Mouse (Mus musculus) MEL (cell line): Measurements from ENCODE around the gene Rmnd5b. TPM values are rescaled to one million over a fixed set of nuclear protein-coding genes. Genes with fewer than 3 reads are reported as not detected.
"Not testable (repeated sequence)": the region's sequence is repeated elsewhere in the genome, so short reads cannot be mapped to it uniquely, and the experiment has no call there.

Experiments
- DNase-seq: peaks from one replicate; pipeline ENCODE4 v3.0.0; 2011; ENCODE audit warnings: low read depth, low spot score
- H3K27ac ChIP-seq: 2 replicates; pipeline ENCODE4 v1.5.1; 2012; ENCODE audit warnings: low read depth, mild to moderate bottlenecking, control low read depth, low read length, moderate library complexity; ENCODE audit not compliant: control insufficient read depth
- H3K27me3 ChIP-seq, 2 experiments: fragments of 150-350 bp in 1 of 2; sonication (generic) in 1 of 2; 2 replicates each; pipeline ENCODE4 v1.6.1; 2012; ENCODE audit warnings: low read length in 2 of 2, mild to moderate bottlenecking in 2 of 2, improper control_type of control experiment in 1 of 2, moderate library complexity in 1 of 2; ENCODE audit not compliant: insufficient read depth in 2 of 2, control insufficient read depth in 1 of 2
- H3K36me3 ChIP-seq, 2 experiments: 2 replicates each; pipeline ENCODE4 v1.6.1; 2012 to 2014; ENCODE audit warnings: low read length in 2 of 2, improper control_type of control experiment in 1 of 2, inconsistent platforms in 1 of 2, mild to moderate bottlenecking in 1 of 2; ENCODE audit not compliant: insufficient read depth in 2 of 2, control insufficient read depth in 1 of 2
- H3K4me1 ChIP-seq, 2 experiments: fragments of 150-350 bp in 1 of 2; sonication (generic) in 1 of 2; 2 replicates each; pipeline ENCODE4 v1.6.1; 2012; ENCODE audit warnings: low read length in 2 of 2, improper control_type of control experiment in 1 of 2, mild to moderate bottlenecking in 1 of 2; ENCODE audit not compliant: insufficient read depth in 2 of 2, control insufficient read depth in 1 of 2
- H3K4me3 ChIP-seq, 2 experiments: fragments of 150-350 bp in 1 of 2; sonication (generic) in 1 of 2; 2 replicates each; pipeline ENCODE4 v1.5.1; 2012; ENCODE audit warnings: low read depth in 2 of 2, low read length in 2 of 2, mild to moderate bottlenecking in 2 of 2, moderate library complexity in 2 of 2, control low read depth in 1 of 2, improper control_type of control experiment in 1 of 2; ENCODE audit not compliant: control insufficient read depth in 1 of 2, insufficient read depth in 1 of 2
- H3K79me2 ChIP-seq: 2 replicates; pipeline ENCODE4 v1.6.1; 2012; ENCODE audit warnings: mild to moderate bottlenecking, low read length, moderate library complexity; ENCODE audit not compliant: control insufficient read depth, poor library complexity, insufficient read depth
- H3K9ac ChIP-seq: 2 replicates; pipeline ENCODE4 v1.6.1; 2012; ENCODE audit warnings: low read depth, mild to moderate bottlenecking, control low read depth, low read length, moderate library complexity; ENCODE audit not compliant: control insufficient read depth, poor library complexity, severe bottlenecking
- H3K9me3 ChIP-seq: fragments of 150-350 bp; sonication (generic); replicated peaks from 2 replicates; pipeline ENCODE4 v1.6.1; 2012; ENCODE audit warnings: mild to moderate bottlenecking, low read length, improper control_type of control experiment, moderate library complexity; ENCODE audit not compliant: insufficient read depth
- CHD1 ChIP-seq: IDR thresholded peaks from 2 replicates; pipeline ENCODE4 v1.6.1; 2012; ENCODE audit warnings: low read depth, mild to moderate bottlenecking, inconsistent platforms, low read length, improper control_type of control experiment
- CHD2 ChIP-seq: IDR thresholded peaks from 2 replicates; pipeline ENCODE4 v1.6.1; 2011; ENCODE audit warnings: low read length, improper control_type of control experiment
- CTCF ChIP-seq, 3 experiments: IDR thresholded peaks in 2 of 3; conservative IDR thresholded peaks in 1 of 3; 2 replicates each; pipeline ENCODE4 v1.5.1; 2011 to 2012; ENCODE audit warnings: low read length in 3 of 3, low read depth in 2 of 3, mild to moderate bottlenecking in 2 of 3, improper control_type of control experiment in 1 of 3, inconsistent platforms in 1 of 3, mixed read lengths in 1 of 3, moderate library complexity in 1 of 3; ENCODE audit not compliant: control insufficient read depth in 1 of 3, insufficient read depth in 1 of 3, poor library complexity in 1 of 3, severe bottlenecking in 1 of 3
- E2F4 ChIP-seq: IDR thresholded peaks from 2 replicates; pipeline ENCODE4 v1.6.1; 2011; ENCODE audit warnings: low read depth, low read length, improper control_type of control experiment, borderline replicate concordance
- ELF1 ChIP-seq: IDR thresholded peaks from 2 replicates; pipeline ENCODE4 v1.6.1; 2014; ENCODE audit warnings: low read depth, mild to moderate bottlenecking, inconsistent platforms, low read length, improper control_type of control experiment, moderate library complexity
- ETS1 ChIP-seq: IDR thresholded peaks from 2 replicates; pipeline ENCODE4 v1.6.1; 2012; ENCODE audit warnings: low read depth, mild to moderate bottlenecking, inconsistent platforms, low read length, improper control_type of control experiment, moderate library complexity
- GABPA ChIP-seq: IDR thresholded peaks from 2 replicates; pipeline ENCODE4 v1.6.1; 2012; ENCODE audit warnings: low read depth, mild to moderate bottlenecking, inconsistent platforms, low read length, improper control_type of control experiment, moderate library complexity
- HCFC1 ChIP-seq: IDR thresholded peaks from 2 replicates; pipeline ENCODE4 v1.6.1; 2012; ENCODE audit warnings: low read depth, mild to moderate bottlenecking, inconsistent platforms, low read length, improper control_type of control experiment, moderate library complexity
- JUND ChIP-seq: IDR thresholded peaks from 2 replicates; pipeline ENCODE4 v1.6.1; 2011; ENCODE audit warnings: low read depth, mild to moderate bottlenecking, improper control_type of control experiment, low read length
- KAT2A ChIP-seq: conservative IDR thresholded peaks from 2 replicates; pipeline ENCODE4 v1.6.1; 2012; ENCODE audit warnings: low read depth, low read length, improper control_type of control experiment, inconsistent platforms
- MAFK ChIP-seq: IDR thresholded peaks from 2 replicates; pipeline ENCODE4 v1.6.1; 2011; ENCODE audit warnings: low read depth, mild to moderate bottlenecking, low read length, improper control_type of control experiment, borderline replicate concordance
- MAX ChIP-seq: IDR thresholded peaks from 2 replicates; pipeline ENCODE4 v1.6.1; 2011; ENCODE audit warnings: low read length, improper control_type of control experiment
- MAZ ChIP-seq: IDR thresholded peaks from 2 replicates; pipeline ENCODE4 v1.6.1; 2012; ENCODE audit warnings: low read depth, mild to moderate bottlenecking, inconsistent platforms, low read length, improper control_type of control experiment
- MEF2A ChIP-seq: IDR thresholded peaks from 2 replicates; pipeline ENCODE4 v1.6.1; 2014; ENCODE audit warnings: low read depth, mild to moderate bottlenecking, inconsistent platforms, low read length, improper control_type of control experiment; ENCODE audit not compliant: poor library complexity, insufficient replicate concordance, severe bottlenecking; ENCODE audit errors: extremely low read depth
- MXI1 ChIP-seq: IDR thresholded peaks from 2 replicates; pipeline ENCODE4 v1.6.1; 2011; ENCODE audit warnings: mild to moderate bottlenecking, low read depth, low read length, improper control_type of control experiment
- MYB ChIP-seq: IDR thresholded peaks from 2 replicates; pipeline ENCODE4 v1.6.1; 2011; ENCODE audit warnings: mild to moderate bottlenecking, low read depth, low read length, improper control_type of control experiment
- NELFE ChIP-seq: IDR thresholded peaks from 2 replicates; pipeline ENCODE4 v1.6.1; 2011; ENCODE audit warnings: low read depth, low read length, improper control_type of control experiment
- NRF1 ChIP-seq: IDR thresholded peaks from 2 replicates; pipeline ENCODE4 v1.6.1; 2014; ENCODE audit warnings: low read depth, mild to moderate bottlenecking, inconsistent platforms, low read length, improper control_type of control experiment, moderate library complexity; ENCODE audit not compliant: poor library complexity, insufficient read depth, severe bottlenecking
- POLR2A ChIP-seq, 2 experiments: IDR thresholded peaks; 2 replicates each; pipeline ENCODE4 v1.6.1; 2011 to 2012; ENCODE audit warnings: low read length in 2 of 2, mild to moderate bottlenecking in 2 of 2, control low read depth in 1 of 2, improper control_type of control experiment in 1 of 2, low read depth in 1 of 2, moderate library complexity in 1 of 2; ENCODE audit not compliant: control insufficient read depth in 1 of 2, insufficient read depth in 1 of 2, poor library complexity in 1 of 2
- POLR2AphosphoS2 ChIP-seq: IDR thresholded peaks from 2 replicates; pipeline ENCODE4 v1.6.1; 2011; ENCODE audit warnings: low read length, improper control_type of control experiment
- POLR2AphosphoS5 ChIP-seq: IDR thresholded peaks from 2 replicates; pipeline ENCODE4 v1.6.1; 2012; ENCODE audit warnings: low read depth, borderline replicate concordance, mild to moderate bottlenecking, inconsistent platforms, low read length, moderate library complexity, mixed read lengths
- RAD21 ChIP-seq: IDR thresholded peaks from 2 replicates; pipeline ENCODE4 v1.6.1; 2011; ENCODE audit warnings: mild to moderate bottlenecking, low read depth, low read length, improper control_type of control experiment
- SIN3A ChIP-seq: IDR thresholded peaks from 2 replicates; pipeline ENCODE4 v1.6.1; 2012; ENCODE audit warnings: low read length, improper control_type of control experiment, inconsistent platforms
- SMC3 ChIP-seq: IDR thresholded peaks from 2 replicates; pipeline ENCODE4 v1.6.1; 2011; ENCODE audit warnings: low read depth, low read length, improper control_type of control experiment
- TBP ChIP-seq: IDR thresholded peaks from 2 replicates; pipeline ENCODE4 v1.8.0; 2011; ENCODE audit warnings: low read depth, low read length, improper control_type of control experiment
- TCF12 ChIP-seq: IDR thresholded peaks from 2 replicates; pipeline ENCODE4 v1.6.1; 2014; ENCODE audit warnings: low read depth, mild to moderate bottlenecking, inconsistent platforms, low read length, improper control_type of control experiment, moderate library complexity
- UBTF ChIP-seq: IDR thresholded peaks from 2 replicates; pipeline ENCODE4 v1.6.1; 2012; ENCODE audit warnings: low read depth, mild to moderate bottlenecking, inconsistent platforms, low read length, improper control_type of control experiment, moderate library complexity, borderline replicate concordance; ENCODE audit not compliant: insufficient read depth
- USF2 ChIP-seq, 2 experiments: IDR thresholded peaks; 2 replicates each; pipeline ENCODE4 v1.6.1; 2011 to 2012; ENCODE audit warnings: improper control_type of control experiment in 2 of 2, low read length in 2 of 2, borderline replicate concordance in 1 of 2, inconsistent platforms in 1 of 2, low read depth in 1 of 2, mild to moderate bottlenecking in 1 of 2; ENCODE audit not compliant: insufficient read depth in 1 of 2
- ZKSCAN1 ChIP-seq: IDR thresholded peaks from 2 replicates; pipeline ENCODE4 v1.6.1; 2012; ENCODE audit warnings: low read depth, mild to moderate bottlenecking, inconsistent platforms, low read length, improper control_type of control experiment, moderate library complexity
- ZMIZ1 ChIP-seq: IDR thresholded peaks from 2 replicates; pipeline ENCODE4 v1.6.1; 2012; ENCODE audit warnings: low read depth, mild to moderate bottlenecking, inconsistent platforms, low read length, improper control_type of control experiment, moderate library complexity
- ZNF384 ChIP-seq: IDR thresholded peaks from 2 replicates; pipeline ENCODE4 v1.6.1; 2012; ENCODE audit warnings: low read depth, mild to moderate bottlenecking, inconsistent platforms, low read length, improper control_type of control experiment
- polyA plus RNA-seq, 2 experiments: library from polyadenylated mRNA; stranded (reverse) in 1 of 2; unstranded in 1 of 2; fragments of >175 nt in 1 of 2; fragments of >200 nt in 1 of 2; gene quantifications; 2 replicates each; pipeline versions ENCODE4 v1.2.1 to v1.2.4; 2012; ENCODE audit warnings: low replicate concordance in 2 of 2, low read depth in 1 of 2; ENCODE audit not compliant: insufficient read length in 2 of 2, insufficient read depth in 1 of 2, missing spikeins in 1 of 2
- total RNA-seq: library from RNA; depleted of rRNA; stranded (reverse); fragments of 300-350 nt; gene quantifications from 2 replicates; pipeline ENCODE4 v1.2.3, GENCODE M21; 2012

Rmnd5b gene
- total and polyA plus RNA-seq, 3 experiments: 52.5 to 63.0 TPM; not detected in 1

DNA sequence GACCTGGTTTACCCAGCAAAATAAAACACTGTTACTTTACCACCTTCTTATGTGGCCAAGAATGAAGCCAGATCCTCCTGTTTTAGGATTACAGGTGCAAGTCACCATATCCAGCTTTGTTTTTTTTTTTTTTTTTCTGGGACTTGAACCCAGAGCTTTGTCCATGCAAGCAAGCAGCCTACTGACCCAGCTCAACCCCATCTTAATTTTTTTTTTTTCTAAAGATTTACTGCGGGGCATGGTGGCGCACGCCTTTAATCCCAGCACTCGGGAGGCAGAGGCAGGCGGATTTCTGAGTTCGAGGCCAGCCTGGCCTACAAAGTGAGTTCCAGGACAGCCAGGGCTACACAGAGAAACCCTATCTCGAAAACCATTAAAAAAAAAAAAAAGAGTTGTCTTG, 19.6 kb downstream of the Rmnd5b start:
- peaks cover 6 to 27% of the 10 kb centered on the region in 2 experiments for H3K4me1 ChIP-seq
- peaks cover 18% of the 10 kb centered on the region for H3K79me2 ChIP-seq
- H3K36me3 ChIP-seq: peaks cover 0 to 14% of the 10 kb centered on the region in 2 experiments; a peak in 2 of 4 replicates
- not testable (repeated sequence) for H3K27me3 ChIP-seq, DNase-seq, H3K9me3 ChIP-seq
- H3K27ac ChIP-seq: peak overlapping the region; percentile 83
- TF ChIP-seq TBP (peak; percentile 81), MAFK (peak; percentile 47; the same call in 1 of the 2 replicates), ZNF384 (peak; percentile 80), MAZ (0 out of 2 replicates have a peak, but pooled peaks have one; percentile 12)
- H3K4me3 ChIP-seq: peak overlapping the region; percentile 54 to 71
- peak overlapping the region; percentile 81 for H3K9ac ChIP-seq

GRCm38 (mm10) chr11:51615601-51616000, 20.1 kb downstream of the Rmnd5b start:
- no peaks in the 10 kb centered on the region for H3K9me3 ChIP-seq
- peak overlapping the region; percentile 83 for H3K27ac ChIP-seq
- no peaks in the 10 kb centered on the region for H3K27me3 ChIP-seq
- peak; percentile 97 for DNase-seq
- peak overlapping the region; percentile 81 for H3K9ac ChIP-seq
- H3K4me3 ChIP-seq: peak overlapping the region; percentile 71 to 75
- H3K36me3 ChIP-seq: peaks cover 0 to 10% of the 10 kb centered on the region in 2 experiments; a peak in 2 of 4 replicates
- peaks cover 5 to 25% of the 10 kb centered on the region in 2 experiments for H3K4me1 ChIP-seq
- peaks cover 13% of the 10 kb centered on the region for H3K79me2 ChIP-seq
- TF ChIP-seq ZMIZ1: peak; percentile 92; the same call in 1 of the 2 replicates
- TF ChIP-seq NRF1: no peak
- TF ChIP-seq CHD1: no peak
- peak; percentile 75; the same call in 1 of the 2 replicates for TF ChIP-seq MXI1
- TF ChIP-seq CTCF (IDR thresholded peaks at IDR 0.05 in 2 of 3, conservative IDR thresholded peaks at IDR 0.05 in 1 of 3; ENCODE audit: control insufficient read depth in 1 of 3, insufficient read depth in 1 of 3, low read depth in 2 of 3, low read length in 3 of 3, poor library complexity in 1 of 3, severe bottlenecking in 1 of 3): no peak
- TF ChIP-seq RAD21: no peak
- TF ChIP-seq ETS1: peak; percentile 31; the same call in 1 of the 2 replicates
- peak; percentile 65 for TF ChIP-seq TCF12
- TF ChIP-seq MAFK: no peak
- TF ChIP-seq JUND: no peak
- no peak for TF ChIP-seq MYB
- TF ChIP-seq POLR2AphosphoS5: peak; percentile 53; the same call in 1 of the 2 replicates
- TF ChIP-seq KAT2A: no peak
- TF ChIP-seq POLR2A (IDR thresholded peaks at IDR 0.05; ENCODE audit: control insufficient read depth in 1 of 2, insufficient read depth in 1 of 2, low read depth in 1 of 2, low read length in 2 of 2, poor library complexity in 1 of 2): peak; percentile 74 to 99; a peak in 3 of 4 replicates
- TF ChIP-seq MAX: no peak
- peak; percentile 97 for TF ChIP-seq POLR2AphosphoS2
- peak; percentile 96 for TF ChIP-seq NELFE
- no peak for TF ChIP-seq USF2 (IDR thresholded peaks at IDR 0.05; ENCODE audit: borderline replicate concordance in 1 of 2, insufficient read depth in 1 of 2, low read depth in 1 of 2, low read length in 2 of 2)
- no peak for TF ChIP-seq MEF2A
- peak; percentile 89 for TF ChIP-seq SIN3A
- no peak for TF ChIP-seq CHD2
- peak; percentile 83 for TF ChIP-seq TBP
- TF ChIP-seq SMC3: no peak
- TF ChIP-seq ZKSCAN1: no peak
- TF ChIP-seq GABPA: no peak
- no peak for TF ChIP-seq E2F4
- TF ChIP-seq ELF1: peak; percentile 98
- TF ChIP-seq UBTF: no peak
- TF ChIP-seq HCFC1: peak; percentile 82
